Mouse (Mus musculus): ENCODE data around the gene Kif15. TPM values are rescaled to one million over a fixed set of nuclear protein-coding genes. Genes with fewer than 3 reads are reported as not detected.

Gene Kif15
- 104 and 108 TPM in 2 replicates for polyA plus RNA-seq (2011; ENCODE audit: insufficient read depth, insufficient read length, low replicate concordance, missing spikeins)

GRCm38 (mm10) chr9:122950643-122951475 lies at the start of gene Kif15, which contains the start of gene 1110059G10Rik:
Gene Kif15, plus strand, starts transcription at chr9:122951046.
Gene 1110059G10Rik, minus strand, starts transcription at chr9:122951000.
- TF ChIP-seq POLR2A (IDR thresholded peaks at IDR 0.05; ENCODE audit: borderline replicate concordance, control insufficient read depth, low read depth, low read length): peak; percentile 66; the same call in 1 of the 2 replicates
- TF ChIP-seq CTCF (IDR thresholded peaks at IDR 0.05; ENCODE audit: control insufficient read depth, insufficient read depth, low read length): 0 out of 2 replicates have a peak, but pooled peaks have one; percentile 20

GRCm38 (mm10) chr9:122901047-122901446 lies 49.8 kb upstream of the Kif15 start:
- H3K27ac ChIP-seq (ENCODE audit: control insufficient read depth, insufficient read depth, low read depth, low read length, poor library complexity): no peak overlapping the region
- WGBS: 73% methylated on average over 2 of the region's 2 CpGs
- no peak overlapping the region for H3K4me3 ChIP-seq (replicated peaks; ENCODE audit: control insufficient read depth, low read depth, low read length)
- TF ChIP-seq POLR2A (IDR thresholded peaks at IDR 0.05; ENCODE audit: borderline replicate concordance, control insufficient read depth, low read depth, low read length): no peak
- no peak for TF ChIP-seq CTCF (IDR thresholded peaks at IDR 0.05; ENCODE audit: control insufficient read depth, insufficient read depth, low read length)
- H3K4me1 ChIP-seq (ENCODE audit: control insufficient read depth, insufficient read depth, low read length): no peaks in the 10 kb centered on the region

More at GRCm38 (mm10) chr9:122950643-122951475, at the start of gene Kif15, which contains the start of gene 1110059G10Rik:
- under 1% methylated on average over 64 of the region's 64 CpGs for WGBS
- no peaks in the 10 kb centered on the region for H3K4me1 ChIP-seq (ENCODE audit: control insufficient read depth, insufficient read depth, low read length)
- H3K27ac ChIP-seq (ENCODE audit: control insufficient read depth, insufficient read depth, low read depth, low read length, poor library complexity): peak within 1 kb of the TSS; percentile 81
- H3K4me3 ChIP-seq (replicated peaks; ENCODE audit: control insufficient read depth, low read depth, low read length): peak within 1 kb of the TSS; percentile 94

- TF ChIP-seq POLR2A (IDR thresholded peaks at IDR 0.05; ENCODE audit: borderline replicate concordance, control insufficient read depth, low read depth, low read length) (no peak), CTCF (IDR thresholded peaks at IDR 0.05; ENCODE audit: control insufficient read depth, insufficient read depth, low read length) (no peak)
- no peak overlapping the region for H3K4me3 ChIP-seq (replicated peaks; ENCODE audit: control insufficient read depth, low read depth, low read length)
- 26% methylated on average over 32 of the region's 32 CpGs for WGBS
Measured at GRCm38 (mm10) chr9:122902717-122903535, 47.9 kb upstream of the Kif15 start.

GRCm38 (mm10) chr9:122922436-122922835 lies 28.4 kb upstream of the Kif15 start:
- 34% methylated on average over 3 of the region's 3 CpGs for WGBS
- Histone ChIP-seq H3K4me3 (replicated peaks; ENCODE audit: control insufficient read depth, low read depth, low read length) (no peak overlapping the region), H3K27ac (ENCODE audit: control insufficient read depth, insufficient read depth, low read depth, low read length, poor library complexity) (no peak overlapping the region), H3K4me1 (ENCODE audit: control insufficient read depth, insufficient read depth, low read length) (no peaks in the 10 kb centered on the region)
- TF ChIP-seq CTCF (IDR thresholded peaks at IDR 0.05; ENCODE audit: control insufficient read depth, insufficient read depth, low read length) (no peak), POLR2A (IDR thresholded peaks at IDR 0.05; ENCODE audit: borderline replicate concordance, control insufficient read depth, low read depth, low read length) (no peak)

More at GRCm38 (mm10) chr9:122902717-122903535, 47.9 kb upstream of the Kif15 start:
- Histone ChIP-seq H3K4me1 (ENCODE audit: control insufficient read depth, insufficient read depth, low read length) (no peaks in the 10 kb centered on the region), H3K27ac (ENCODE audit: control insufficient read depth, insufficient read depth, low read depth, low read length, poor library complexity) (no peak overlapping the region)

- no peak within 1 kb of the TSS for H3K27ac ChIP-seq (ENCODE audit: control insufficient read depth, insufficient read depth, low read depth, low read length, poor library complexity)
- no peak for TF ChIP-seq POLR2A (IDR thresholded peaks at IDR 0.05; ENCODE audit: borderline replicate concordance, control insufficient read depth, low read depth, low read length)
- no peak for TF ChIP-seq CTCF (IDR thresholded peaks at IDR 0.05; ENCODE audit: control insufficient read depth, insufficient read depth, low read length)
- peak within 1 kb of the TSS; percentile 15 for H3K4me3 ChIP-seq (replicated peaks; ENCODE audit: control insufficient read depth, low read depth, low read length)
- WGBS: 6% methylated on average over 43 of the region's 43 CpGs
- H3K4me1 ChIP-seq (ENCODE audit: control insufficient read depth, insufficient read depth, low read length): no peaks in the 10 kb centered on the region
Measured at GRCm38 (mm10) chr9:122922936-122923381, 27.9 kb upstream of the Kif15 start, which contains the start of gene Zfp105. Gene Zfp105, plus strand, starts transcription at chr9:122923072.

- Histone ChIP-seq H3K27ac (ENCODE audit: control insufficient read depth, insufficient read depth, low read depth, low read length, poor library complexity) (no peak overlapping the region), H3K4me1 (ENCODE audit: control insufficient read depth, insufficient read depth, low read length) (no peaks in the 10 kb centered on the region), H3K4me3 (replicated peaks; ENCODE audit: control insufficient read depth, low read depth, low read length) (no peak overlapping the region)
- TF ChIP-seq POLR2A (IDR thresholded peaks at IDR 0.05; ENCODE audit: borderline replicate concordance, control insufficient read depth, low read depth, low read length) (no peak), CTCF (IDR thresholded peaks at IDR 0.05; ENCODE audit: control insufficient read depth, insufficient read depth, low read length) (no peak)
- WGBS: 68% methylated on average over 3 of the region's 3 CpGs
Measured at GRCm38 (mm10) chr9:122928915-122929314, 21.9 kb upstream of the Kif15 start.

- Histone ChIP-seq H3K27ac (ENCODE audit: control insufficient read depth, insufficient read depth, low read depth, low read length, poor library complexity) (no peak overlapping the region), H3K4me3 (replicated peaks; ENCODE audit: control insufficient read depth, low read depth, low read length) (no peak overlapping the region), H3K4me1 (ENCODE audit: control insufficient read depth, insufficient read depth, low read length) (no peaks in the 10 kb centered on the region; the same call in 1 of the 2 replicates)
- TF ChIP-seq POLR2A (IDR thresholded peaks at IDR 0.05; ENCODE audit: borderline replicate concordance, control insufficient read depth, low read depth, low read length) (no peak), CTCF (IDR thresholded peaks at IDR 0.05; ENCODE audit: control insufficient read depth, insufficient read depth, low read length) (no peak)
- 34% methylated on average over 10 of the region's 10 CpGs for WGBS
Measured at GRCm38 (mm10) chr9:122998406-122999192, 47.8 kb downstream of the Kif15 start.
